Comparison of ENCODE assay signal across 22 mouse cellular contexts in the genomic region with DNA sequence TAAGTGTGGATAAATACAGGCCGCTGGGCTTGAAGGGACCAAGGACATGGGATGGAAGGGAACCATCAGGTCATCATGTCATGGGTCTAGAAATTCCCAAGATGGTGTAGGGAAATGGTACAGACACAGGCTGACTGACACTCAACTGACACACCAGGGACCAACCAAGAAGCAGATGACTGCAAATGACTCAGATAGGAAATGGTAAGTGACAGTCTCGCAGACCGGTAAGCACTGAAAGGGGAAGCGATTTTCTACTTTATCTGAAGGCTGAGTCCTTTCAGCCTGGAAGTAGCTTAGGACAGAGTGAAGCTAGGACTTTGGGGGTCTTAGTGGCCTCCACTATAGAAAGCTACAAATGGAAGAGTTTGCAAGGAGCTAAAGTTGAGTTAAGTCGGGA.
"Had no signal": no experiment of that assay in that cellular context is flagged by ENCODE, and none has a peak within 500 bp of the region (broad histone marks: within the 10 kb centered on the region; RNA-seq: fewer than 3 reads in every experiment).

No protein-coding gene starts in this region.

- H3K4me3 ChIP-seq: limb, embryonic 10.5 days; limb, embryonic 13.5 days; liver, embryonic 12.5 days; liver, embryonic 15.5 days; lung, embryonic 15.5 days; megakaryocyte, embryonic 14.5 days had no signal

- H3K27me3 ChIP-seq: limb, embryonic 13.5 days; liver, embryonic 12.5 days; liver, embryonic 15.5 days; lung, embryonic 15.5 days had no signal

- ATAC-seq: liver, embryonic 12.5 days had no signal

- DNase-seq: kidney, adult 2 months; kidney, postnatal 25 days; liver; lung, adult 18-20 months; lung, postnatal 14 days; lung, postnatal 4 days; midbrain, embryonic 14.5 days; right cerebral cortex, adult 18-20 months; right cerebral cortex, postnatal 14 days; right cerebral cortex, postnatal 4 days; thymus, adult 2 months; thymus, postnatal 14 days; thymus, postnatal 4 days had no signal

- H3K4me1 ChIP-seq: liver, embryonic 12.5 days; liver, embryonic 15.5 days had no signal

- H3K36me3 ChIP-seq: limb, embryonic 10.5 days; limb, embryonic 13.5 days; liver, embryonic 12.5 days; liver, embryonic 15.5 days; lung, embryonic 15.5 days had no signal

- H3K9ac ChIP-seq: limb, embryonic 13.5 days; liver, embryonic 12.5 days; liver, embryonic 15.5 days; lung, embryonic 15.5 days had no signal

- H3K27ac ChIP-seq: kidney, postnatal 0 days; limb, embryonic 10.5 days; limb, embryonic 13.5 days; liver, embryonic 12.5 days; liver, embryonic 15.5 days; lung, embryonic 15.5 days; stomach, postnatal 0 days had no signal

- H3K9me3 ChIP-seq: limb, embryonic 10.5 days; limb, embryonic 13.5 days; liver, embryonic 12.5 days; liver, embryonic 15.5 days; lung, embryonic 15.5 days; megakaryocyte, embryonic 14.5 days had no signal

- H3K4me2 ChIP-seq: limb, embryonic 13.5 days; liver, embryonic 12.5 days; liver, embryonic 15.5 days; lung, embryonic 15.5 days; midbrain, embryonic 11.5 days had no signal
